Mouse (Mus musculus) neural tube, embryonic 10.5 days (tissue): ENCODE results near the gene Lnx2.

ENCODE experiments used
- DNase-seq: peaks from one replicate; pipeline ENCODE4 v3.0.0-alpha.2; 2017; ENCODE audit warnings: low spot score; ENCODE audit errors: extremely low spot score

Lnx2 gene

DNA sequence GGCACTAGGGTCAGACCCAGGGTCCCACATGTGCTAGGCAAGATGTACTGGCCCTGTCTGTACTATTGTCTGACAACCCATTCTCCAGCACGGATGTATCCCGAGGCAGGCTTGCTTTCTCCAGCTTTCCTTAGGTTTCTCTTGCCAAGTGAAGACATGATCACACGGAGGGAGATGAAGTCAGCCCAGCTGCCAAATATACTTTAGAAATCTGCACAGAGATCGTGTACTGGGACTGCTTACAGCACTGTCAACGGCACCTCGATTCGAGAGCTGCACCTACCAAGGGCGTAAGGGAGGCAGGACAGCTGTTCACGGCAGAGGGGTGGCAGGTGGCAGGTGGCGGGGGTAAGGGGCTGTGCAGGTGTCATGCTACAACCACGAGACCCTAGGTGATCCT lies 55.8 kb downstream of the Lnx2 start:
- DNase-seq = no peak

- no peak for DNase-seq
These were observed 57.6 kb downstream of the Lnx2 start for GRCm38 (mm10) chr5:147018761-147019160.

DNA sequence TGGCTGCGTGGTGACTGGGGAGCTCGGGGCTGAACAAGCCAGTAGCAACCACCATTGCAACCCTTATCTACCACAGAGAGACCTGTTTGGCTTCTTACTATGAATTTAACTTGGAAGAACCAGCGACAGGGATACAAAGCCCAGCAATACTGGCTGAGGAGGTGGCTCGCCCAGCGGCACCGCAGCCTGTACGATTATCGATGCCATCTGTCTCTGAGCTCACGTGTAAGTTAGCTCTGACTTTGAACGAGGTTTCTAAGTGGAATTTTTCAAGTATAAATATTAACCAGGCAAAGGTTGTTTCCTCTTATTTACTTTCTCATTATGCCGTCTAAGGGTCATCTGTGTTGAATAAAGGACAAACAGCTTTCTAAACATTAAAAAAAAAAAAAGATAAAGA lies 58.9 kb downstream of the Lnx2 start:
- DNase-seq = no peak

DNA sequence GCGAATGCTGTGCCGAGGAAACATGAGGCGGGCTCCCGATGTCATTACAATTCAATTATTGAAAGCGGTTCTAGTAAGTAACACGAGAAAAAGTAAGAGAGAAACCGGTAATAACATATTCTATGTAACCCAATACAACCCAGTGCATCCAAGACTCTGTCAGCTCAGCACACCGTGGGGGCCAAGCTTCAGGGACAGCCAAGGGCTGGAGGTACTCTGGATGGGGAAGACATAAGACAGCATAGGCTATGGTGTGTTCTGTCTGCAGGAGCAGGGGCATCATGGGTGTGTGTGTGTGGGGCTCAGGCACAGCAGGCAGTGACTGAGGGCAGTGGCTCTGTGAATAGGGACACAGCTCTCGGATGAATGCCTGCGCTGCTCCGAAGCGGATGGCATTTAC lies 59.8 kb downstream of the Lnx2 start:
- no peak for DNase-seq

- no peak for DNase-seq
These were observed 61.2 kb downstream of the Lnx2 start for GRCm38 (mm10) chr5:147015191-147015590.

DNA sequence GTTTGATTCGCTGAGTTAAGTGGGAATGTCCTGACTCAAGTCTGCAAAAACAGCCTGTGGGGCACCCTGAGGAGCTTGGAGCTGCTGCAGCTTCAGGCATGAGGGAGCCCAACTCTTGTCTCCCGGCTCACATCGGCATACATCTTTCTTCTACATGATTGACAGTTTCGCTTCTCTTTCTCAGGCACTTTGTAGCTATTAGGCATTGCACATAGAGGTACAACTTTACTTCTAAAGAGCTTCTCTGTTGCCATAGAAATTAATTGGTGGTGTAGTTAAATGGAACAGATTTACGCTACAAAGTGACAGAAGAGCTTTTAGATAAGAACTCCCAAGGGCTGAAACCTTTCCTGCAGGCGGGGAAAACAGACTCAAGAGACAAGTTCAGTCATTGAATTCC lies 62.5 kb downstream of the Lnx2 start:
- DNase-seq = no peak

- no peak for DNase-seq
These were observed 65.1 kb downstream of the Lnx2 start for GRCm38 (mm10) chr5:147011333-147011732.

- no peak for DNase-seq
These were observed 73.1 kb downstream of the Lnx2 start for GRCm38 (mm10) chr5:147003303-147003702.

GRCm38 (mm10) chr5:147001312-147001711 lies 75.1 kb downstream of the Lnx2 start:
- no peak for DNase-seq

- DNase-seq = no peak
These were observed 77.6 kb downstream of the Lnx2 start for GRCm38 (mm10) chr5:146998802-146999201.

DNA sequence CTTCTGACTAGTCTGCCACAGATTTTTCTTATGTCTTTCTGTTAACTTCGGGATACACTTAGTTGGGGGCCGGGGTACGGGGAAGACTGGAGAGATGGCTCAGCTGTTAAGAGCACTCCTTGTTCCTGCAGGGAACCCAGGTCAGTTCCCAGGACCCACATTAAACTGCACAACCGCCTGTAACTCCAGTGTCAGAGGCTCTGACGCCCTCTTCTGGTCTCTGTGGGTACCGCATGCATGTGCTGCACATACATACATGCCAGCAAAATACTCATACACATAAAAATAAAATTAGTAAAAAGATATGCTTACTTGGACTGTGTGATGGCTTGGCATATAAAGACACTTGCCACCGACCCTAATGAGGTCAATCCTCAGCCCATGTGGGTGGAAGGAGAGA lies 79.6 kb downstream of the Lnx2 start:
- DNase-seq = no peak

GRCm38 (mm10) chr5:146994973-146995372 lies 81.4 kb downstream of the Lnx2 start:
- no peak for DNase-seq

DNA sequence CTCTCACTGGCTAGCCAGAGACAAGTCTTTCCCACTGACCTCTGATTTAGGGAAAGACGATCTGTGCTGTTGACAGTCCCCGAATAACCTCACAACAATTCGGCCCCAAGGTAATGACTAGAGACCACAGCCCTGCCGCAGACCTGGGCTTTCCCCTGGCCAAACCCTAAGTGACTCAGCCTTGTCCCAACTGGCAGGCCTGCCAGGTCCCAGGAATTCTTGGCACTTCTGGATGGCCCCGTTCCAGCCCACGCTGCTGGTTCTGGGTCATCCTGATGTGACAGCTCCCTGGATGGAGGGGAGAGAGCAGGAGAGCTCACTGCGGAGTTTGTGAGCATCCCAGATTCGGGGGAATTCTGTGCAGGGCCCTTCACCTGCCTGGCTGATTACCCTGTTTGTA lies 82.9 kb downstream of the Lnx2 start:
- no peak for DNase-seq

- DNase-seq = no peak
These were observed 87.3 kb downstream of the Lnx2 start for GRCm38 (mm10) chr5:146989051-146989450.

DNA sequence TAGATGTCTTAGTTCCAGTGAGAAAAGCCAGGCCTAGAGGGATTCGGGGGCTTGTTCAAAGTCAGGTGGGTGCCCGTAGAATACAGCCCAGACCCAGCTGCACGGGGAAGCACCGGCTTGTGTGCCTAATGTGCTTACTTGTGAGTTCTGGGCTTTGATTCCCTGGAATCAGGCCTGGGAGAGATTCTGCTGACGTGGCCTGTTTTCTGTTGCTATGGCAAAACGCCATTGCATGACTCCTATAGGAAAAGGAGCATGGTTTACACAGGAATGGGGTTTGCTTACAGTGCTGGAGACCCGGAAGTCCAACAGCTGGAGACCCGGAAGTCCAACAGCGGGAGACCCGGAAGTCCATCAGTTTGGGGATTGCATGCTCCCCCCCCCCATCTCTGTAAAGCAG lies 88.8 kb downstream of the Lnx2 start:
- DNase-seq = no peak

DNA sequence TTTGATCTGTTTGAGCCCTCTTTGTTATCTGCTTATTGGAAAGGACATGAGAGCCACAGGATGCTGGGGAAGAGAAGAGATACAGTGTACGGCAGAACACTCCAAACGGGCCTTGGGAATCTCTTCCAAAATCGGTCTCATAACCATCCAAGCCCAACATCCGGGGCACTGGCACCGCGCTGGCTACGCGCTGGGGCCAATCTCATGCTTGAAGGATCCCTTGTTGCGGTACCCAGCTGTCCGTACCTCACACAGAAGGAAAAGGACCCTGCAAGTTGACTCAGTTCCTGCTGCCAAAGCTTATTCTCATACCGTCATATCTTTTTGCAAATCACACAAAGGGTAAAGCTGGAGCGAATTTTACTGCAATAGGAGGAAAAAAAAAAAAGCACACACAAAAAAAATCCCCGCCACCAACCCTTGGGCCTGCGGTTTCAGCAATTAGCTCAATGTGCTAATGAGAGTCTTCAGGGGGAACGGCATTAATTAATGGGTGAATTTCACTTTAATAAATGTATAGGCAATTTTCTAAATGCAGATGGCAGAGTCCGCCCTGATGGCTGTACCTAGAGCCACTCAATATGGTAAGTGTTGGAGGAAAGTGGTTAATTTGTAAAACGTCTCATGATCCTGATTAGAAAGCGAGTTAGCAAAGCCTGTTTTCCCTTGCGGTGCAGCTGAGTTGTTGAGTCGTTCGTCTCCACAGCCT lies 90.5 kb downstream of the Lnx2 start:
- DNase-seq = no peak

- DNase-seq = peak; percentile 72
These were observed 93.2 kb downstream of the Lnx2 start for GRCm38 (mm10) chr5:146983216-146983615.

DNA sequence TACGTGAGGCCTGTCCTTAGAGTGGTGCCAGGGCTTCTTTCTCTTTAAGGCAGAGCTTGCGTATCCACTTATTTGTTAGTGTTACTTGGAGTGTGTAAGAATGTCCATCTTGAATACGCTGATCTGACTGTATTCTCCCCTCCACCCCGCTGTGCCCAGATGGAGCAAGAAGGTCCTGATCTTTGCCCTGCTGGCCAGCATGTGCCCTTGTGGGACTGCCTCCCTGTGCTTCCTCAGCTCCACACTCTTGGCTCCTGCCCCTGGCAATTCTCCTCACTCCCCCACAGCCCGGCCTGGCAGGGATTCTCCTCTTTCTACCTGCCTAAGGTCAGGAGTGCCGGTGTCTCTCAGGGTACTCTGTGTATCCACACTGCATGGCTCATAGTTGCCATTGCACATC lies 95.0 kb downstream of the Lnx2 start:
- DNase-seq = no peak

DNA sequence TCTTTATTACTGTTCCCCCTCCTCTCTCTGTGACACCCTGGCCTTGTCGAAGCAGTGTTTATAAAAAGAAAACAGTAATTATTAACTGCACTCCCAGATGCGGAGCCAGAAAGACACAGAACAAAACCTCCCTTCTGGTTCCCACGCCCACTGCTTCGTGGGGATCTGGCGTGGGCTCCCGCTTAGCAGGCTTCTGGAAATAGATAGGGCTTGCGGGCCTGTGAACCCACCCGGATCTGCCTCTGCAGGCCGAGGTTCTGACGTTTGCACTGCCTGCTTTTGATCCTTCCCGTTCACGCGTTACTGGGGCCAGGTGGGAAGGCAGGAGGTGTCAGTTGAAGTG lies 101.6 kb downstream of the Lnx2 start:
- DNase-seq = no peak

DNA sequence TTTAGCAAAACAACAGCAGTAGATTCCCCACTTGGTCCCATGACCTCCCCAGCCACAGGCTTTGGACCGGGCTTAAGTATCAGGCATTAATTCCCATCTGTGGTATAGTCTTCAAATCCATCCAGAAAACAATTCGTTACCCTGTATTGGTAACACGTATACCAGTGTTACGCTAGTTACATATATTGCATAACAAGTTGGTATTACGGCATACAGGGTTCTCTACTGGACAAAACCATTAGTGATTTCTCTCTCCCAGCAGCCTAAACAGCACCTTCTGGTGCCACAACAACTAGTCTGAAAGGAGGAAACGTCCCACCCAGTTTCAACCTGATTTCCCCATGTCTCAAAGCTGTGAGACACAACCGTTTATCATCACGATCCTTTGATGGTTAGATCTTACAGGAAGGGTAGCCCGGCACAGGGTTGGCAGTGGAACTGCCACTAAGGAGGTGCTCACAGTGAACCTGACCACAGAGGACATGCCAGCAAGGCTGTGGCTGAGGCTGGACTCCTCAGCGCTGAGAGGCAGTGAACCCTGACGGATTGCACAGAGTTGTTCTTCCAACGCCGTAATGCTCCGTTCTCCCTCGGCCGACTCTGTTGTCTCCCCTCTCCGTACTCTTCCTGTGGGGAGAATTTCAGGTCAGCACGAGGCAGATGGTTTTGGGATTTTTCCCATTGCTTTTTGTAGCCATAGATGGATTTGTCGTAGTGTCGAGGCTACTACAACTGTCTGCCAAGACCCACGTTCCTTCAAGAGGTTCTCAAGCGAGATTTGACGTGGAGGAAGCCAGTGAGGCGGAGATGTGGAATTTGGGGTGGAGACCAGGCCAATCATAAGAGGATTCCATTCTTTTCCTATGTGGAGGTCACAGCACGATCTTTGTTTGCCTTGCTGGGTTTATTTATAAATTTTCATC lies 102.3 kb downstream of the Lnx2 start:
- no peak for DNase-seq

- DNase-seq = no peak
These were observed 103.0 kb downstream of the Lnx2 start for GRCm38 (mm10) chr5:146973353-146973752.

GRCm38 (mm10) chr5:146971776-146972561 lies 104.4 kb downstream of the Lnx2 start:
- no peak for DNase-seq
